Mouse (Mus musculus) gonadal fat pad, adult 2 months (tissue): Measurements from ENCODE around the gene Cxcr4. TPM values are rescaled to one million over a fixed set of nuclear protein-coding genes. Genes with fewer than 3 reads are reported as not detected.

Experiments used
- DNase-seq: peaks from one replicate; pipeline ENCODE4 v3.0.0-alpha.2; 2012; ENCODE audit warnings: low read depth
- polyA plus RNA-seq: library from polyadenylated mRNA; depleted of rRNA; stranded (reverse); fragments of >200 nt; gene quantifications from 2 replicates; pipeline ENCODE4 v1.2.3, GENCODE M21; 2012; rRNA removed

Gene Cxcr4
- polyA plus RNA-seq: 17.8 and 28.7 TPM in 2 replicates

DNA sequence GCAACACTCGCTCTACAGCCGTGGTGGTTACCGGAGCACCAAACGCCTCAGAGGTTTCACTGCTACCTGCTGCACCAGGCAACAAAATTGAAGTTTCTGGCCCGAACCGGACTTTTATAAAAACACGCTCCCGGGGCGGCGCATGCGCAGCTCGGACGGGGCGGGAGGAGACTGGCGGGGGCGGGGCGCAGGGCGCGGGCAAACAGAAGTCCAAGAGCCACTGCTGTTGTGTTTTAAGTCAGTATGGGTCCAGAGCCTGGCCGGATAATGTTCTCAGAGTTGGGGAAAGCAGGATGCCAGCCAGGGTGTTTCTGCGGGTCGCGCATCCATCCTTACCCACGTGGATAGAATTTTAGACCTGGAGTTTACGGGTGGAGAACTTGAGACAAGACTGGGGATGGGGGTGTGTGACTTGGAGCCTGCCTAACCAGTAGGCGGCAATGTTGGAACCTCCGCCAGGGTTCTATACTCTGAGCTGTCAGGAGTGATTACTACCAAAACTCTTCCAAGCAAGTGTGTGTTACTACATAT is at the start of gene Cxcr4:
TSS of gene Cxcr4 (minus strand) at position 83 of the 531 bp plus-strand sequence.
- DNase-seq: peak; percentile 49

GRCm38 (mm10) chr1:128639707-128640107 is 47.6 kb upstream of the Cxcr4 start:
- DNase-seq: no peak

- DNase-seq: no peak
These were observed 45.2 kb upstream of the Cxcr4 start for GRCm38 (mm10) chr1:128637230-128637740.

DNA sequence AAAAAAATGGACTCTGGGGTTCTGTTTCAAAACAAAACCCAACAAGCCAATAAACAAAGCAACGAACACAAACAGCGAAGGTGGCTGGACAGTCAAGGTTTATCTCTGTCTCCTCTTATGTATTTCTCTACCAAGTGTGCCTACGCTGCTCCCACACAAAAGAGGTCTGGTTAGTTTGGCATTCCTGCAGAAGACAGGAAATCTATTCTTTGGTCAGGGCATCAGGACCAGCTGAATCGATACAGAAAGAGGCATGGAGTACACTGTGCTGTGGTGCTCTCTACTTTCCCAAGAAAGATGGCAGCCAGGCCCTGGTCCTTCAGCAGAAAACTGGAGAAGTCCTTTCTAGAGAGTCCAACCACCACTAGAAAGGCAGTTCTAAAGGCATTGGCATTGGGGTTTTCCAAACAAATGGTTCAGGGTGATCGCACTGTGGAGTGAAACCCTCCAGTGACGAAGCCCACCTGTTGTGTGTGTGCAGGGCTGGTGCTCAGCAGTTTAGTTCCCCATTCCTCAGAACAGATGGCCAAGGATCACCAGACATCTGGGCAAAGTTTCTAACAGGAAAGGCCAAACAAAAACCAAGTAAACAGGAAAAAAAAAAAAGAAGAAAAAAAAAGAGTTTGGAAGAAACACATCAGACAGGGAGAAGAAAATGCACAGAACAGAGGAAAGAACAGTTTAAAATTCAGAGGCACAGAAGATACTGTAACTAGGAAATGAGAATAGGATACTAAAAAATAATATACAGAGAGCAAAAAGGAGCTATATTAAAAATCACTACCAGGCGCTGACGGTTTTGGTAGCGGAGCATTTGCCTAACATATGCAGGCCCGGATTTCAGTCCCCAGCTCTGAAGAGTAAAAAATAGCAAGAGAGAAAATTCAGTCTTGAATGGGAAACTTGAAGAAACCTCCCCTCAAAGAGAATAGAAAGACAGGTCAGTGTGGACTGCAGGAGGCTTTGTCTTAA is 44.5 kb upstream of the Cxcr4 start:
- no peak for DNase-seq

DNA sequence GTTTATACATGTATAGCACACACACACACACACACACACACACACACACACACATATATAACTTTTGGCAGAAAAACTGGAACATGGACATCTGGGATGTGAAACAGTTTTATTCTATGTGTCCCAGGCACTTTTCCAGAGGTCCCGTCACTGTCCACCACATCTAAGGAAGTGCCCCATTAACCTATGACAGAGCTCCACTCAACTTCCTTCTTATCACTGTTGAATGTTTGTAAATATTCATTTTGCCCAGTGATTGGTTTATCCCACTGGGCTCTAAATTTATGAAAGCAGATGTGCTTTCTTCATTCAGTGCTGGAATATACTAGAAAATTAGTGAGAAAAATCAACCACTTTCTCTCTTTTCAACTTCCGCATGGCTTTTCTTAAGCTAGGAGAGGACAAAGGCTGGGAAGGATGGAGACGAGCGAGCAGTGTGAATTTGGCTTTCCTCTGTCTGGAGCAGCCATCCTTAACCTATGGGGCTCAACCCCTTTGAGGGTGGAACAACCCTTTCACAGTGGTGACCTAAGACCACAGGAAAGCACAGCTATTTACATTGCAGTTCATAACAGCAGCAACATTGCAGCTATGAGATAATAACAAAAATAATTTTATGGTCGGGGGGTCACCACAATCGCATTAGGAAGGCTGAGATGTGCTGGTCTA is 41.8 kb upstream of the Cxcr4 start:
- DNase-seq: no peak

DNA sequence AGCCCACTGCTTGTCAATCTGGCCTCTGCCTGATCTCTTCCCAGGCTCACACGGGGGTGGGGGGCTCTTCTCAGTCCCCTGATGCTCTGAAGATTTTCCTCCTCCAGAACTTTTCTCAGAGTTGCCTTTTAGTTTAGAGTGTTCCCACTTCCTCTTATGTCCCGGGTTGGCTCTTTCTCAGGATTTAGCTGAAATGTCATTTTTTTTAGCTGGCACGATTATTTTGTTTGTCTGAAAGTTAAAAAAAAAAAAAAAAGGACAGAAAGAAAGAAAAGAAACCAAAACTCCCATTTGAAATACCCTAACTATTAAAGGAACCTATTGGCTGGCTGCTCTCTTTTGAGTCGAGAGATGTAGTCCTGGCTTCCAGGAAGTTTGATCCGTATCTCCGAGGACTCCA is 40.4 kb upstream of the Cxcr4 start:
- DNase-seq: no peak

- DNase-seq: no peak
These were observed 34.1 kb upstream of the Cxcr4 start for GRCm38 (mm10) chr1:128626144-128626678.

GRCm38 (mm10) chr1:128623594-128623887 is 31.4 kb upstream of the Cxcr4 start:
- no peak for DNase-seq

- no peak for DNase-seq
These were observed 30.9 kb upstream of the Cxcr4 start for GRCm38 (mm10) chr1:128622867-128623593.

DNA sequence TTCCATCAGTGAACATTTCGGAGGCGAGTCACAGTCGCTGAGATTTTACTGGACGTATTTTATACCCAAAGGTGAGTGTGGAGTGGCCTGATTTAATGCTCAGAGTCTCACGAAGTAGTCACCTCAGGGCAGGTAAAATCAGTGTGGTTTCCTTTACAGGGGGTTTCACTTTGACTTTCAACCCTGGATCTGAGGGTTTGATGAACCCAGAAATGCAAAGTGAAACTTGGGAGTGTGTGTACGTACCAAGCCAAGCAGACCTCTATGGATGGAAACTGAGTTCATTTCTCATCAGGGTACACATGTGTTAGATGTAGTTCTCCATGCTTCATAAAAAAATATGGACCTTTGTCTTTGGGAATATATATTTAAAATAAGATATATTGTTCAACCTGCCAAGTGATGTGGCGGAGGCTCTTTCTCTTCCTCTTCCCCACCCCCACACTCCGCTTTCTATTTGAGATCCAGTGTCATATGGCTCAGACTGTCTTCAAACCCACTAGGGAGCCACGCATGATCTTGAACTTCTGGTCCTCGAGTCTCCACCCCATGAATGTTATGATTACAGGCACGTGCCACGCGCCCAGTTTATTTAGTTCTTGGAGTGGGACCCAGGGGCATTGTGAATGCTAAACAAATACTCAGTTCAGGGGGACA is 25.7 kb upstream of the Cxcr4 start:
- DNase-seq: no peak

GRCm38 (mm10) chr1:128616586-128616985 is 24.5 kb upstream of the Cxcr4 start:
- DNase-seq: no peak

DNA sequence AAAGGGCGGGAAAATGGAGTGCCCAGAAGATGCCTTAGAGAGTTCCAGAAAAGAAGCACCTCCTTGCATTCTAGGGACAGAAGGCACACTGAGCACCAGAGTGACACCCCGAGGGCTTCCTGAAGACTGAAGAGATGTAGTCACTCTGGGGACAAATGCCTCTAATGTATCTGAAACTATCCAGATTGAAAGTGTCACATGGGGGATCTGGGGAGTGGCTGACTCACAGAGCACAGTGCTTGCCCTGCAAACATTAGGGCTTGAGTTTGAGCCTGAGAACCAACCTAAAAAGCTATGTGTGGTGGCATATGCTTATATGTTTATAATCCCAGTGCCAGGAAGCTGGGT is 23.3 kb upstream of the Cxcr4 start:
- no peak for DNase-seq

GRCm38 (mm10) chr1:128614653-128615458 is 22.8 kb upstream of the Cxcr4 start:
- no peak for DNase-seq

- no peak for DNase-seq
These were observed 16.0 kb upstream of the Cxcr4 start for GRCm38 (mm10) chr1:128608119-128608518.

DNA sequence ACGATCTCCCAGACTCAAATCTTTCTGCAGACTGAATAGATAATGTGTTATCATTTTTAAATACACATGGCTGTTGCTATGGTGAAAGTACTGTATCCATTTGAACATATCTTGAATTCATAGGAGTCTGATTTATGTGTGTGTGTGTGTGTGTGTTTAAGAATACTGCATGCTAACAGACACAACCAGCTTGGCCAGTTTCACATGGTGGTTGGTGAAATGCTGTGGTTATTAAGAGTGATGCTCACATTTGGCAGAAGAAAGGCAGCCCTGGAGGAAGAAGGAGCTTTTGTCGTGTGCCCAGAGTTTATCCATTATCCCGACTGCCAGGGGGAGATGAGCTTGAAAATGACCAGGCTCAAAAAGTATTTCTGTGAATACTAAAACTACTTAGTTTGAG is 15.3 kb upstream of the Cxcr4 start:
- DNase-seq: no peak

- DNase-seq: no peak
These were observed 13.7 kb upstream of the Cxcr4 start for GRCm38 (mm10) chr1:128605794-128606193.

DNA sequence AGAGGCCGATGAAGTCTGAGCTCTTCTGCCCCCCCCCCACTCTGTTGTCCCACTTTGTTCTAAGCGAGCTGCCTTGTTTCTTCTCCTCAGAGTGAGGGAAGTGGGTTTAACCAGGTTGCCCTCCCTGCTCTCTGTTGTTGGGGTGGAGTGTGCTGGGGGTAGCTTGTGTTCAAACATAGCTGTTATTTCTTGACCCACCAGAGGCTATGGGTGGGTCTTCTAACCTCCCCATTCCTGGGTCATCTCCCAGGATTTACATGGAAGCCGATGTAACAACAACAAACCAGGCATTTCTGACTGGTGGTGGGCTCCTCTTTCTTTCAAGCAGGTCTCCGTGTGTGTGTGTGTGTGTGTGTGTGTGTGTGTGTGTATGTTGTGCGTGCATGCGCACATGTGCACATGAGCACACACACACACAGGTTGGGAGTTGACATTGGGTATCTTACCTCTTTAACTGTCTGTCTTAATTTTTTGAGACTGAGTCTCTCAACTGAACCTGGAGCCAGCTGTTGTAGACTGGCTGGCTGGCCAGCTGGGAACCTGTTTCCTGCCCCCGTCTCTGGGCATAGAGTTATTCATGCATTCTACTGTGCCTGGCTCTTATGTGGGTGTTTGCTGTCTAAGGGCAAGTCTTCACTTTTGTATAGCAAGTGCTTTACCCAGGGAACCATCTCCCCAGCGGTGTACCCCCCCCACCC is 10.7 kb upstream of the Cxcr4 start:
- no peak for DNase-seq

- DNase-seq: no peak
These were observed 10.1 kb upstream of the Cxcr4 start for GRCm38 (mm10) chr1:128602018-128602687.

DNA sequence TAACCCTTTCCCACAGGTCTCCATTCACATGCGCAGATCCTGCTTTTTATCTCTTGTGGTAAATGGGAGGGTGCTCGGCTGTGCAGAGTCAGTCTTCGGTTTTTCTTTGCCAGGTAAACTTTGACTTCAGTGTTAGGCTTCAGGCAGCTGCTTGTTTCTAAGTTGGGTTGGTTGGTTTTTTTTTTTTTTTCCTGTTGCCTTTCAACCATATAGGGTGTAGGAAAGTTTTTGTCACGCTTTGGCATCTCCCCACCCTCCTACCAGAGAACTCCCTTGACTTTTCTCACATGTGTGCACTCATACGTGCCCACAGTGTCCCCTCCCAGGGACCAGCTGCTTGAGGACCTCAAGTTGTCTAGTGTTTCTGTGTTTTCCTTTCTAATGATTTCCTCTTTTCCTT is 9.2 kb upstream of the Cxcr4 start:
- DNase-seq: no peak
